Mouse (Mus musculus) A20 (cell line): ENCODE data around the gene Lhfpl3.
A peak's percentile ranks its signal among the peaks of the same experiment; 100 is the strongest.

Experiments
- DNase-seq: peaks from one replicate; pipeline ENCODE4 v3.0.0-alpha.2; 2011; ENCODE audit warnings: low read depth, low spot score

Gene Lhfpl3

DNA sequence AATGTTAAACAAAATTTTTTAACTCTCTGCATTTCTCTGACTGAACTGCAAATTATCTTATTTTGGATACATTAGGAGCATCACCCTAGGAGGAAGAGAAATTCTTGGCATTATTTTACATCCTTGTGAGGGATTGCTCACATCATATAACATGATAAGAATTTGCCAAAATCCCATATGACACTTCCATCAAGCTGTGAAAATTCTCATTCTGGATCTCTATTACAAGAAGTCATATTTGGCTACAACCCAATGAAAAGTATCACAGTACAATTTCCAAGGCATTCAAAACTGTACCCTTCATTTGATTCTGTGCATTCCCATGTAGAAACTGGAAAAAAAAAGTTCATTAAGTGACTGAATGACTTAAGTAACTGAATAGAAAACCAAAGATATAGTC, 180.3 kb downstream of the Lhfpl3 start:
- DNase-seq = no peak

DNA sequence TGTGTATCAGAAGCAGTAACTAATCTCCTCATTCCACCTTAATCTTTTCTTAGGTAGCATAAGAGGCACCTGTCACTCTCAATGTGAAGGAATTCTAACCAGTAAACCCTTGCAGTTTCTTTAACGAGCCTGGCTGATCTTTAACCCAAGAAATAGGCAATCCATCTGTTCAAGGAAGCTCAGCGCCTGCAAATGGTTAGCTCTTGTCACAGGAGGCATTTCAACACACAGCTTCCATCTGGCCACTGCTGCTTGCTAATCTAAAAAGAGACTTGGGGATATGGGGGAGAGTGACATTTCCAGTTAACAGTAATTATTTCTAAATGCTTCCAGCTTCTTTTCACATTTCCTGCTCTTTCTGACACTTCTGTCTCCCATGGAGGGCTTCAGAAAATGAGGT, 182.9 kb downstream of the Lhfpl3 start:
- no peak for DNase-seq

DNA sequence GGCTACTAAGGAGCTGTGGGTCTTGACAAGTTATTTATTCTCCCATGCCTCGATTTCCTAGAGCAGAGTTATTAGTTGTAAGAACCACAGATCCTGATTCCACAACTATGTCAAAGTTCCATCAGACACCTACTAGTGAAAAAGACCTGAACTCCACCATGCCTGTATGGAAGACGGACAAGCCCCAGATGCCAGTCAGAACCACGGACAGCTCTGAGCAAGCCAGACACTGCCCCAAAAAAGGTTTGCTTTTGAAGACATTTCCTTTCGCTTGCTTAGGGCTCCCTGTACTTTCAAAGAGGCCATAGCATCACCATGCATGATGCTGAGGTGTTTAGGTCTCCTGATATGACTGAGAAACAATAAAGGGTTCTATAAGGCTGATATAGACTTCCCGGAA, 197.4 kb downstream of the Lhfpl3 start:
- DNase-seq = peak; percentile 6

DNA sequence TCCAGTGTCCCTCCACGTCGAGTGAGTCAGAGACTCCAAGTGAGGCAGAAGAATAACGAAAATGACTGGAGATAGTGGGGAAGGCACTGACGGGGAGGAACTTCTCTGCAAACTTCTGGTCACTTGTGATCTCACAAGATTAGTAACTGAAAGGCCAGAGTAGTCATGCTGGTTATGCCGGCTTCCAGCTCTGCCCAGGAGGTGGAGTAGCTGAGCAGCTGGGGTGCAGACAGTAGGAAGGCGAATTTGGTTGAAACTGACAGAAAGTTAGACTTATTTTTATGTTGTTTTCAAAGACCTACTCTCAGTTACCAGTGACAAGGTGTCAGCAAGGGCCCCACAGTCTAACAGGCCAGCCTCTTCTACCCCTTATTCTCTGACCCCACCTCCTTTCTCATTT, 217.4 kb downstream of the Lhfpl3 start:
- DNase-seq = peak; percentile 7

DNA sequence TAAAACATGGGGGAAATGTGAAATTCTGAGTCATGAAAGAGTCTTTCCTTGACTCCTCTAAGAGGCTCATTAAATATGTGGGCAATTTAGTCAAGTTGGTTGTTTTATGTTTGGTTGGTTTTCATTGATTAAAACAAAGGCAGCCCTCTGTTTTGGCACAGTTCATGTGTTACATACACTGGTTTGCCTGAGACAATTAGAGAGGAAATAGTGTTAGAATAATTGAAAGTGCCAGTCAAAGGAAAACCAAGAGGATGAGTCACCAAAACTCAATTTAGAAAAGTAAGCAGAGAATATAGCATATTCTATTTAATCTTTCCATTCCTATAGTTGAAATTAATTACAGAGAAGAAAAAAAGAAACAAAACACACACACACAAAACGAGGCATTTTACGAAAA, 240.9 kb downstream of the Lhfpl3 start:
- no peak for DNase-seq

DNA sequence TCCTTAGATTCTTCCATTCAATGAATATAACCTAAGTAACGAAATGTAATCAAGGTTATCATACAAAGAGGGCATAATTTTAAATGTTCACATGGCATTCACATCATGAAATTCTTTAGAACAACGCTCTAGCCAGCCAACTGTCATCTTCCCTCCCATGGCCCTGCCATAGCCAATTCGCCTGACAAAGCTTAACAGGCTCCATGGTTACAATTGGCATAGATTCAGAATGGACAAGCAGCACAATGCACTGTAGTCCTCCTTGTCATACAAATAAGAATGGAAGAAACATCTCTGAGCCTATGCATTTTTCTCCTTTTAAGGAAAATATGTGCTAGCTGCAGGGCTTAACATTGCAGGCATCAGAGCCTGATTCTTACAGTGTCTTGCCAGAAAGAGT, 254.0 kb downstream of the Lhfpl3 start:
- DNase-seq = no peak

DNA sequence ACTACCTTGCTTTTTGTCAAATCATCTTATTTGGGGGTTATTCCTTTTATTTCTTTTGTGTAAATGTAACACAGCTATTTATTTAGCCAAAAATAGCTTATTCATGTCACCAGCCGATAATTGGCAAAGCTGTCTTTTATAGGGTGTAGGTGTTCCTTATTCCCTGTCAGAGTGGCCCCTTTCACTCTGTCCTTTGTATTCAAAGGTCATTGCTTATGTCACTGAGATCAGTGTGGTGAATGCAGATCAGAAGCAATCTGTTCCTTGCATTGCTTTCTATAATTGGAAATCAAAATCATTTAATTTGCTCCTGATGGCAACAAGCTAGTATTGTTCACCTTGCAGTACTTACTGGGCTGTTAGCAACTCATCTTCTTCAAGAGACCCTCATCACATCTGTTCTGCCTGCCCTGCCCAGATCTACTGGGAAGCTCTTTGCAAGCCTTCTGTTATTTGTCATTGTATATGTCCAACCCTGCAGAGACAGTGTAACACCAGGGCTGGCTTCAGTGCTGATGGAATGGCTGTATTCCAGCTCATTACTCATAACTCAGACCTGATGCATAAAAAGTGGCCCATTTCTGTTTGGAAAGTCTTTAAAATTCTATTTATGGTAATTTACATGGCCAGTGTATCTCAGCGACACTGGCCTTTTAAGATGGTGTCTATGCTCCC, 257.4 kb downstream of the Lhfpl3 start:
- no peak for DNase-seq

DNA sequence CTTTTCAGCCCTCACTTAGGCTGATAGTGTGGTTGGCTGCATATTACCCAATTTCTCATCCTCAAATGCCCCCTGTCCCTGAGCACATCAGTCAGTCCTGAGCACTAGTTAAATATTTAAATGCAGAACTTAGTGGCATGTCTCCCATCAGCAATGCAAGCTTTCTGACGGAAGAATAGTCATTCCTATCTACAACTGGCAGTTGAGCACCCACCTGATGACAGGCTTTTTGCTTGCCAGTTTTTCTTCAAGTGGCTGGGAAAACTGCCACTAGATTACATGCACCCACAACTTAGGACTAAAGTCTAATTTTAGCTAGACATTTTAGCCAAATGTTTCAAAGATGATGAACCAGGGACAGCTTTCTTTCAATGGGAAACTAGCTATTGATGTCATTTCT, 260.3 kb downstream of the Lhfpl3 start:
- DNase-seq = no peak

GRCm38 (mm10) chr5:23010460-23010859, 264.6 kb downstream of the Lhfpl3 start:
- no peak for DNase-seq

GRCm38 (mm10) chr5:23013997-23014396, 268.1 kb downstream of the Lhfpl3 start:
- DNase-seq = no peak

GRCm38 (mm10) chr5:23015587-23016335, 269.9 kb downstream of the Lhfpl3 start:
- no peak for DNase-seq

DNA sequence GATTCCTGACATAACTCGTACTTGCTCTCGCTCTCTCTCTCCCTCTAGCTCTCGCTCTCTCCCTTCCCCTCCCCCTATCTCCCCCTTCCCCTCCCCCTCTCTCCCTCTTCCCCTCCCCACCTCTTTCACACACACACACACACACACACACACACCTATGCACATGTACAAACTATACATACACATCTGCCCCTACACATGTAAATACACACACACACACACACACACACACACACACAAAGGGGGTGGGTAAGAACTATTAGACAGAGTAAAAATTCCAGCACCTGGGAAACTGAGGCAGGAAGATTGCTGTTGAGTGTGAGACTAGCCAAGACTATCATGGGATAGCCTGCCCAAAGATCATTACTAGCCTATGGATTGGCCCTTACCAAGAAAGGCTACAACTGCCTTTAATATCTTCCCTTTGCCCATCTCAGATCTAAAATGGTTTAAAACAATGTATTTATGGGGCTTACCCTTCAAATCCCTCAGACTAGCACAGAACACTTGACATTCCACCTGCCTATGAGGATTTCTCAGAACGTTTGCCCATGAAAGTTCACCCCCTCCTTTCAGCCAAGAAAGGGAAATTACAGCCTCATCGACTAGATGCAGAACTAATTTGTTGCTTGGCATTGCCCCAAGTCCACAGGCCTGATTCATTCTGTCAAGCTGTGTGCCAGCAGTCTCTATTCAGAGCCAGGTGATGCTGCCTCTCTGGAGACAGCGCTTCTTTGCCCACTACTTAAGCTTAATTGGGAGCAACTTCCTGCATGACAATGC, 289.3 kb downstream of the Lhfpl3 start:
- no peak for DNase-seq

- no peak for DNase-seq
Observed at GRCm38 (mm10) chr5:23035727-23036029, 289.8 kb downstream of the Lhfpl3 start.

DNA sequence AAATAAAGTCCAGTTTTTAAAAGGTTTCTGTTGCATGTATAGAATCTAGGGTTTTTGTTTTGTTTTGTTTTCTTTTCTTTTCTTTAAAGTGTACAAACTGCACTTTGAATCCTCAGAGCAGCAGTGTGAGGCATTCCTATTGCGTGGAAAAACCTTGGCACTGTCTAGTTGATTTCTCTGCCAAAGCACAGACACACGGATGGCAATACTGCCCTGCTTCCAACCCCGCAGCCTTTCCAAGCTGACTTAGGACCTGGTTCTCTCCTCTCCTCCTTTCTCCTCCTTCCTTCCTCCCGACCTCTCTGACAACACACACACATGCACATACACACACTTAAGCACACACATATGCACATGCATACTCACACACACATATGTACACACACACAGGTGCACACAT, 294.6 kb downstream of the Lhfpl3 start:
- DNase-seq = no peak

DNA sequence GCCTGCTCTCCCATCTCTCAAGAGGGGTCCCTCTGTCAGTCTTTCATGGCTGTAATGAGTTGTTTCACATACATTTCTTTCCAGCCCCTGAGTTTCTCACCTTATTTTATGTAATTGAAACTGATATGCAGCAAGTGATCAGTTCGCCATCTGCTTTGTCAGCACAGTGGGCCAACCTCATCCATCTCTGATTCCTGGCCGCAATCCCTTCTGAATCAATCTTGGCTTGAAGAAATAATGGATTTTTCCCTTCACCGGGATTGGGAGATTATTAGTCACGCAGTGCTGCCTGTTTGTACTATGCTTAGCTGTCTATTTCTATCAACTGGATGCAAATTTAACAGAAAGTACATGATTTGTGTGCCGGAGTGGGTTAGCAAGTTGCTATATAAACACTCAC, 297.0 kb downstream of the Lhfpl3 start:
- DNase-seq = no peak

DNA sequence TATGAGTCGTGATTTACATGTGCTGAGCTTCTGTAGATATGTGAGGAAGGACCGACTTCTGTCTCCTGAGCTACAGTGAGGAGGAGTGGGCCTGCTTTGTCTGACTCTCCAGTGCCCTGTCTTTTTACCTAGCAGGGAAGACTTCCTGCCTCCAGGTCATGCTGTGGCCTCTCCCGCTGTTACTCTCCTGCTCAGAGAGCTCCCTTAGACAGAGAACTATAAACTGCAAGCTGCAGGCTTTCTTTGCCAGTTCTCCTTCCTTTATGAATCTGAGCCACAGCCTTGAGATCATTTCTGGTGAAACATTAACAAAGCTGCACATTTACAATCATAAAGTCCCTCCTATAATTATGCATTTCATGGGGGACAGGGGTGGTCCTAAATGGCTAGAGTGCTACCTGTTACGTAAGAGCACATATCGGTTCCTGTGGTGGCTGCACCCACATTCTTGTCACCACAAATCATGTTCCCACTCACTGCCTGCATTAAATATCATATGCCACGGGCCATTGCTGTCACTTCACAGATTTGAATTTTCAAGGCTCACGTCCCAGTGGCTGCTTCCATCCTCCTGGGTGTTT, 303.3 kb downstream of the Lhfpl3 start:
- DNase-seq = no peak

GRCm38 (mm10) chr5:23051458-23051857, 305.6 kb downstream of the Lhfpl3 start:
- no peak for DNase-seq

DNA sequence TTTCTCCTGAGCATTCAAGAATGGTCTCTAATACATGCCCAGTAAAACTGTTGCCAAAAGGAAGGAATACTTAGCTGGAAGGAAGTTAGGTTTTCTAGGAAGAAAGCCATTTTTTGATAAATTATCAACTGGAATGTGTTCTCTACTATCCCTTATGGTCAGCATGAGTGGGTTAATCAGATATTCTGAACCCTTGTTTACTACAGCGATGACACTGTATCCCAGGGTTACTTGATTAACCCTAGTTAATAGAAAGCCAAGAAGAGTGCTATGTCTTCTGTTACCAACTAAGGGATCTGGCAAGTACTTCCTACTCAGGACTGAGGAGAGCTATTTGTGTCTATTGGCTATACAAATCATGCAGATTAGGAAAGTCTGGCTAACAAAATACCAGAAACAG, 349.0 kb downstream of the Lhfpl3 start:
- DNase-seq = no peak

DNA sequence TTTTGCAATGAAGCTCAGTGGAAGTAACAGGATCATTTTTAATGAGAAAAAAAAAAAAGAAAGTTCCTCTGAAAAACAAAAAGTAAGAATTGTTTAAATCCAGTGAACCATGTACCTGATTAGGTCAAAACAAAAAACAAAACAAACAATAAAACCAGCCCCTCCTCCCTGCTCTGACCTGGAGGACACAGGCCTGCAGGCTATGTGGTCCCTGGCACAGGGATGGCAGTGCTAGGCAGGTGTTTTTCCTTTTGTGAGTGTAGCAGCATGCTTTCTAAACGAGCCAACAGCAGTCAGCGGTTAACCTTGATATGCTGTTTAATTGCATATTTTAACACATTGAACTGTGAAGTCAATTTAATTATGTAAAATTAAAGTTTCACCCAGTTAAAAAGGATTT, 360.7 kb downstream of the Lhfpl3 start:
- no peak for DNase-seq

DNA sequence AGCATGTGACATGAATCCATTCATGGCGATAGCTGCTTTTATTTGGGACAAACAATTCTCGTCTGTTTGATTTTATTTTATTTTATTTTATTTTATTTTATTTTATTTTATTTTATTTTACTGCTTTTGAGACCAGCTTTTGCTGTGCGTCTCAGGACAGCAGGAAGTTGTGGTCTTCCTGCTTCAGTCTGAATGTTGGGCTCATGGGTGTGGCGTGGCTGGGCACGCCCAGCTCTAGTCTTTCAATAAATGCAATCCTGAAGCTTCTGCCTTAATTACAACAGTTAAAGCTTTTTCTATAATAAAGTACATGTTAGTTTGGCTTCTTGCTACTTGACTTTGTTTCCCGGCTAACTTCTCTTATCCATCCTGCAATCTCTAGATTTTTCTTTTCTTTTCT, 365.4 kb downstream of the Lhfpl3 start:
- DNase-seq = no peak

DNA sequence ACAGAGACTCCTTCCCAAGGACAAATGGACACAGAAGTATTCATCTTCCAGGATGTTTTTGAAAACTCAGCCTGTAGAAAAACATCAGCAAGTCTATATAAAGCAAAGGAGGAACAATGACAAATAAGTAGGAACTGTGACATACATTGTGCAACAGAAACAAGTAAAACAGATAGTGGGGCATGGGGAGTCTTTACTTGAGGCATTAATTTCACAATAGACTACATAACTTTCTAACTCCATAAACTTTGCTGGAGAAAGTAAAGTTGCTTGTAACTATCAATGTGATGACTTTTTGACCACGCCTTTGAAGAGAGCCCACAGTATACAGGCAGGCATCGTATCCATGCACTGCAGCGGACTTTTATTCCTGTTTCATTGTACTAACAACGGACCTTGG, 368.4 kb downstream of the Lhfpl3 start:
- no peak for DNase-seq

- DNase-seq = no peak
Observed at GRCm38 (mm10) chr5:23126851-23127250, 381.0 kb downstream of the Lhfpl3 start.
